Mouse (Mus musculus): ENCODE measurements around the gene Cdc34. TPM values are rescaled to one million over a fixed set of nuclear protein-coding genes. Genes with fewer than 3 reads are reported as not detected.
A peak's percentile ranks its signal among the peaks of the same experiment; 100 is the strongest.

Cdc34 gene
- polyA plus RNA-seq, 1 experiment from 2014 or later: 108 TPM

- Histone ChIP-seq H3K4me2 (no peak overlapping the region), H3K9ac (no peak overlapping the region), H3K4me1 (peaks cover 11% of the 10 kb centered on the region), H3K27ac (no peak overlapping the region), H3K36me3 (peaks cover 6% of the 10 kb centered on the region; the same call in 1 of the 2 replicates), H3K27me3 (replicated peaks) (no peaks in the 10 kb centered on the region), H3K9me3 (no peaks in the 10 kb centered on the region), H3K4me3 (replicated peaks) (no peak overlapping the region)
- no peak for ATAC-seq (ENCODE audit: insufficient read depth, low FRiP score, low read depth)
- WGBS: 91% methylated on average over 3 of the region's 3 CpGs
These were observed 8.9 kb upstream of the Cdc34 start for GRCm38 (mm10) chr10:79673054-79673453.

DNA sequence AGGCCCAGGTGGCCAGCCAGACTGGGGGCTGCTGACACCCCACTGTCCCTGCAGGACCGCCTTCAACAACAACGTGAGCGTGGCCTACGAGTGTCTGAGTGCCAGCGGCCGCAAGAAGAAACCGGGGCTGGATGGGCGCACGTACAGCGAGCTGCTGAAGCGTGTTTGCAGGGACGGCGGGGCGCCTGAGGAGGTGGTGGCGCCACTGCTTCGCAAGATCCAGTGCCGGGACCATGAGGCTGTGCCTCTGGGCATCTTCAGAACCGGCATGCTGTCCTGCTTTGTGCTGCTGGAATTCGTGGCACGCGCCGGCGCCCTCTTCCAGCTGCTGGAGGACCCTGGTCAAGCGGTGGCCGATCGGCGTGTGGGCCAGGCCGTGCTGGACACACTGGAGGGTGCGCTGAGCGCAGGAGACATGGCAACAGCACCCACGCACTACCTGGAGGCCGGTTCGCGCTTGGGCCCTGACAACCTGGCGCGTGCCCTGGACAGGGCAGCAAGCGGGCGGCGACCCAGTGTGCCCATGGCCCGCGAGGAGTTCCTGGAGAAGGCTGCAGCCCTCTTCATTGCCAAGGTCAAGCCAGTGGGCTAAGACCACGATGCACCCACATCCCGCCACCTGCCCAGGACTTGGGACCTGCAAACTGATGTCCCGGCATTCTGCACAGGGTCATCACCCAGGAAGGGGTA, 6.5 kb upstream of the Cdc34 start:
- H3K9me3 ChIP-seq: no peaks in the 10 kb centered on the region
- 62% methylated on average over 44 of the region's 44 CpGs for WGBS
- H3K27me3 ChIP-seq (replicated peaks): no peaks in the 10 kb centered on the region
- no peak overlapping the region for H3K4me2 ChIP-seq
- no peak overlapping the region for H3K9ac ChIP-seq
- ATAC-seq (ENCODE audit: insufficient read depth, low FRiP score, low read depth): no peak
- H3K36me3 ChIP-seq: peaks cover 6% of the 10 kb centered on the region; the same call in 1 of the 2 replicates
- peaks cover 5% of the 10 kb centered on the region for H3K4me1 ChIP-seq
- no peak overlapping the region for H3K4me3 ChIP-seq (replicated peaks)
- H3K27ac ChIP-seq: no peak overlapping the region

- peak overlapping the region; percentile 82 for H3K4me3 ChIP-seq (replicated peaks)
- no peaks in the 10 kb centered on the region for H3K27me3 ChIP-seq (replicated peaks)
- peak overlapping the region; percentile 88 for H3K27ac ChIP-seq
- no peak overlapping the region for H3K9ac ChIP-seq
- peak; percentile 5; the same call in 1 of the 2 replicates for ATAC-seq (ENCODE audit: insufficient read depth, low FRiP score, low read depth)
- H3K4me2 ChIP-seq: peak overlapping the region; percentile 72
- WGBS: 24% methylated on average over 11 of the region's 11 CpGs
- H3K9me3 ChIP-seq: no peaks in the 10 kb centered on the region
- peaks cover 12% of the 10 kb centered on the region for H3K36me3 ChIP-seq
- H3K4me1 ChIP-seq: peaks cover 22% of the 10 kb centered on the region
These were observed 1.1 kb upstream of the Cdc34 start for GRCm38 (mm10) chr10:79680606-79681495.

- peak overlapping the region; percentile 82 for H3K4me3 ChIP-seq (replicated peaks)
- ATAC-seq (ENCODE audit: insufficient read depth, low FRiP score, low read depth): no peak
- 0% methylated on average over 10 of the region's 10 CpGs for WGBS
These were observed 538 bp downstream of the Cdc34 start for GRCm38 (mm10) chr10:79682551-79682915.

GRCm38 (mm10) chr10:79682916-79683582, 1.1 kb downstream of the Cdc34 start:
- H3K4me3 ChIP-seq (replicated peaks): peak overlapping the region; percentile 82
- ATAC-seq (ENCODE audit: insufficient read depth, low FRiP score, low read depth): no peak
- H3K4me1 ChIP-seq: peaks cover 22% of the 10 kb centered on the region
- peak overlapping the region; percentile 88 for H3K4me2 ChIP-seq
- no peaks in the 10 kb centered on the region for H3K9me3 ChIP-seq
- H3K36me3 ChIP-seq: peaks cover 32% of the 10 kb centered on the region
- H3K9ac ChIP-seq: peak overlapping the region; percentile 81
- peak overlapping the region; percentile 79 for H3K27ac ChIP-seq
- H3K27me3 ChIP-seq (replicated peaks): no peaks in the 10 kb centered on the region
- WGBS: 3% methylated on average over 10 of the region's 10 CpGs

More at GRCm38 (mm10) chr10:79682551-79682915, 538 bp downstream of the Cdc34 start:
- Histone ChIP-seq H3K27ac (peak overlapping the region; percentile 79), H3K4me2 (peak overlapping the region; percentile 88), H3K9ac (peak overlapping the region; percentile 81), H3K9me3 (no peaks in the 10 kb centered on the region), H3K4me1 (peaks cover 22% of the 10 kb centered on the region), H3K27me3 (replicated peaks) (no peaks in the 10 kb centered on the region), H3K36me3 (peaks cover 28% of the 10 kb centered on the region)

DNA sequence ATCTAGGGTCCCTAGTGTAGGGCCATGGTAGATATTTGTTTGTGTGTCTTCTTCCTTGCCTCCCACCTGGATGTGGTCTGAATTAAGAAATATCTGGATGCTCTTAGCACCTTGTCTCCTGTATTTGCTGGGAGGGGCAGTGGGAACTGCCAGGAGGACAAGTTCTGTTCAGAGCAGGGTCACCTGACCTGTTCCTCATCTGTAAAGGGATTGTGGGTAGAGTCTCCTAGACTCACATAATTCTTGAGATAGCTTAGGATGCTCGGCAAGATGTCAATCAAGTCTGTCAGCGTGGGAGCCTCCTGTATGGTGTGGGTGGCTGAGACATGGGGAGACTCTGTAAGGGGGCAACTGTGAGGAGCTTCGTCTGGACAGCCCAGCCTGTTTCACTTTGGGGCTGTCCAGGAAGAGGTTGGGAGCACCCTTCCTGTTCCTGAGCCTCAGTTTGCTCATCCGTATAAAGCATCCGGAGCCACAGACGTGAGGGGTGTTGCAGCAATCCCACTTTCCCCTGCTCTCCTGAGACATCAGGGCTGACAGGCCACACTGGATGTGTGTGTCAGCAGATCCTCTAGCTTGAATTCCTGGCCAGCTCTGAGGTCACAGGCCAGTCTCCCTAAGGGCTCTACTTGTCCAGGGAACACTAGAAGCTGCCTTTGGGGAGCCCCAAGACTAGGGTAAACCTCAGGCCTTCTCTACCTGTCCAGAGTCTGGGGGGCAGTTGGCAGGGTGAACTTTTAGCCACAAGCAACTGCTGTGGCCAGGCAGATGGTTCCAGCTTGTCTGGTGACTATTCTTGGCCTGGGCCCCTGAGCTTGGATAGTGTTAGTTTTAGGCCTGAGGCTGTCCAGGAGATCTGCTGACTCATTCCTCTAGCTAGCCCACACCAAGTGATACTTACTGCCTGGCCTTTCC, 2.0 kb downstream of the Cdc34 start:
- Histone ChIP-seq H3K9me3 (no peaks in the 10 kb centered on the region), H3K27ac (no peak overlapping the region), H3K27me3 (replicated peaks) (no peaks in the 10 kb centered on the region), H3K4me2 (peak overlapping the region; percentile 88), H3K36me3 (peaks cover 42% of the 10 kb centered on the region), H3K4me1 (peaks cover 22% of the 10 kb centered on the region), H3K9ac (0 out of 2 replicates have a peak overlapping the region, but pooled peaks have one; percentile 2), H3K4me3 (replicated peaks) (peak overlapping the region; percentile 82)
- ATAC-seq (ENCODE audit: insufficient read depth, low FRiP score, low read depth): no peak
- WGBS: 78% methylated on average over 6 of the region's 6 CpGs

DNA sequence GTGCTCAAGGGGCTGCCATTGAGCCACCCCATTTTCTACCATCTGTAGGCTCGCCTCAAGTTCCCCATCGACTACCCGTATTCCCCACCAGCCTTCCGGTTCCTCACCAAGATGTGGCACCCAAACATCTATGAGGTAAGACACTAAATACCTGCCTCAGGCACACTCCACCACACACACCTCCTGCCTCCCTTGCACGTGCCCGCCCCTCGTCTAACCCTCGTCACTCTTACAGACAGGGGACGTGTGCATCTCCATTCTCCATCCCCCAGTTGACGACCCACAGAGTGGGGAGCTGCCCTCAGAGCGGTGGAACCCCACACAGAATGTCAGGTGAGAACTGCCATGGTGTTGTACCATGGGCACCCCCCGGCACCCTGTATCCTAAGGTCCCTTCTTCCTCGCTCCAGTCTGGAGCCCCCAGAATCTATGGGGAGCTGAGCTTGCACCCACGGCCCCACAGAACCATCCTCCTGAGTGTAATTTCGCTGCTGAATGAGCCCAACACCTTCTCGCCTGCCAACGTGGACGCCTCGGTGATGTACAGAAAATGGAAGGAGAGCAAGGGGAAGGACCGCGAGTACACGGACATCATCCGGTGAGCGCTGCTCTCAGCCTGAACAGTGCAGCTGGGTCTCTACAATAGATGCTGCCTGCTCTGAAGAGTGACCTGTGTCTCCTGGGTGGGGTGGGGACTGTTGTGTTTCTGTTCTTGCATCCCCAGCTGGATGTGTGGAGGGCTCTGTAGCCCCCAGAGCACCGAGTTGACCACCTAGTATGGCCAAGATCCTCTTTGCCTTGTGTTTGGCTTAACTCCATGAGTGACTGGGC, 3.0 kb downstream of the Cdc34 start:
- no peak overlapping the region for H3K4me2 ChIP-seq
- peaks cover 25% of the 10 kb centered on the region for H3K4me1 ChIP-seq
- ATAC-seq (ENCODE audit: insufficient read depth, low FRiP score, low read depth): no peak
- no peaks in the 10 kb centered on the region for H3K27me3 ChIP-seq (replicated peaks)
- 92% methylated on average over 25 of the region's 25 CpGs for WGBS
- H3K36me3 ChIP-seq: peaks cover 47% of the 10 kb centered on the region
- H3K27ac ChIP-seq: no peak overlapping the region
- no peak overlapping the region for H3K4me3 ChIP-seq (replicated peaks)
- no peak overlapping the region for H3K9ac ChIP-seq
- H3K9me3 ChIP-seq: no peaks in the 10 kb centered on the region

DNA sequence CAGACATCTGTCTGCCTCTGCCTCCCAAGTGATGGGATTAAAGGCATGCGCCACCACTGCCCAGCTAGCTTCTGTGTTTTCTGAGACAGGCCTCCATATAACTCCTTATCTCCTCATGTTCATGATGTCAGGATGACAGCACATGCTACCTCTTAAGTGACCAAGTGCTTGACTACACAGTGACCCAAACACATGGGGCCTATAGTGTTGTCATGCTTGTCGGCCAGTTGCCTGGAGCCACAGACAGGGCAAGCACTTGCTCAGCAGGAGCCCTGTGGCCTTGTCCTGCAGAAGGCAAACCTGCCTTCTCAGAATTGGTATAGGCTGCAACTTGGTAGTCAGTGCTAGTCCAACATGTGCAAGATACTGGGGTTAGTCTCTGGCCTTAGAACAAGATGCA, 4.2 kb downstream of the Cdc34 start:
- no peak overlapping the region for H3K4me2 ChIP-seq
- no peaks in the 10 kb centered on the region for H3K27me3 ChIP-seq (replicated peaks)
- ATAC-seq (ENCODE audit: insufficient read depth, low FRiP score, low read depth): no peak
- no peak overlapping the region for H3K4me3 ChIP-seq (replicated peaks)
- peaks cover 47% of the 10 kb centered on the region for H3K36me3 ChIP-seq
- peaks cover 18% of the 10 kb centered on the region for H3K4me1 ChIP-seq
- H3K9me3 ChIP-seq: no peaks in the 10 kb centered on the region
- WGBS: 87% methylated on average over 2 of the region's 2 CpGs
- H3K9ac ChIP-seq: no peak overlapping the region
- H3K27ac ChIP-seq: no peak overlapping the region

- Histone ChIP-seq H3K9me3 (no peaks in the 10 kb centered on the region), H3K4me2 (no peak overlapping the region), H3K9ac (no peak overlapping the region), H3K4me3 (replicated peaks) (no peak overlapping the region), H3K27me3 (replicated peaks) (no peaks in the 10 kb centered on the region), H3K27ac (no peak overlapping the region), H3K4me1 (peaks cover 17% of the 10 kb centered on the region), H3K36me3 (peaks cover 47% of the 10 kb centered on the region)
- ATAC-seq (ENCODE audit: insufficient read depth, low FRiP score, low read depth): no peak
- WGBS: 87% methylated on average over 1 of the region's 1 CpGs
These were observed 4.7 kb downstream of the Cdc34 start for GRCm38 (mm10) chr10:79686691-79687090.

GRCm38 (mm10) chr10:79687513-79687912, 5.5 kb downstream of the Cdc34 start:
- peaks cover 47% of the 10 kb centered on the region for H3K36me3 ChIP-seq
- no peak for ATAC-seq (ENCODE audit: insufficient read depth, low FRiP score, low read depth)
- 95% methylated on average over 6 of the region's 6 CpGs for WGBS

More at GRCm38 (mm10) chr10:79687513-79687912, 5.5 kb downstream of the Cdc34 start:
- Histone ChIP-seq H3K9me3 (no peaks in the 10 kb centered on the region), H3K4me3 (replicated peaks) (no peak overlapping the region), H3K4me2 (no peak overlapping the region), H3K9ac (no peak overlapping the region), H3K27ac (no peak overlapping the region), H3K27me3 (replicated peaks) (no peaks in the 10 kb centered on the region), H3K4me1 (peaks cover 17% of the 10 kb centered on the region)
